Mouse (Mus musculus) neural tube, embryonic 10.5 days (tissue): ENCODE results near the gene Acot1.
A peak's percentile ranks its signal among the peaks of the same experiment; 100 is the strongest.
"Not testable (repeated sequence)": the region's sequence is repeated elsewhere in the genome, so short reads cannot be mapped to it uniquely, and the experiment has no call there.

Experiments
- DNase-seq: peaks from one replicate; pipeline ENCODE4 v3.0.0-alpha.2; 2017; ENCODE audit warnings: low spot score; ENCODE audit errors: extremely low spot score

The Acot1 gene

GRCm38 (mm10) chr12:84009171-84009965 lies at the start of gene Acot1:
TSS of gene Acot1 (plus strand) at chr12:84009490.
- DNase-seq: peak; percentile 75

GRCm38 (mm10) chr12:83965235-83965634 lies 44.1 kb upstream of the Acot1 start:
- no peak for DNase-seq

DNA sequence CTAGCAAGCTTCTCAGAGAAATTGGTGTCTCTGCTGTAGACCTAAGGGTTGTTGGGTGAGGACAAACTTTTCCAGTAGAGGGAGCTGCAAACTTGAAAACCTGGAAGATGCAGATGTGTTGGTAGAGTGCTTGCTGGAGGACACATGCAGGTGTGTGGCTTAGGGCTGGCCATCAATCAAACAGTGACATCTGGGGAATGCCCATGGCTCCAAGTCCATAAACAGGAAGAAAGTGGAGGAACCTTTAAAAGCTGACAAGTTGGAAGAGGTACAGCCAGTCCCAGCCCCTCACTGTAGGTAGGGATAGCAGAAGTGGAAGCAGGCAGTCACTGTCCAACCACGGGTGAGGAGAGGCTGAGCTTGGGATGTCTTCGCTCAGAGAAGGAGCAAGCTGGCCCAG lies 37.2 kb upstream of the Acot1 start:
- DNase-seq: peak; percentile 30

- DNase-seq: no peak
Measured at GRCm38 (mm10) chr12:83978862-83979261, 30.4 kb upstream of the Acot1 start.

DNA sequence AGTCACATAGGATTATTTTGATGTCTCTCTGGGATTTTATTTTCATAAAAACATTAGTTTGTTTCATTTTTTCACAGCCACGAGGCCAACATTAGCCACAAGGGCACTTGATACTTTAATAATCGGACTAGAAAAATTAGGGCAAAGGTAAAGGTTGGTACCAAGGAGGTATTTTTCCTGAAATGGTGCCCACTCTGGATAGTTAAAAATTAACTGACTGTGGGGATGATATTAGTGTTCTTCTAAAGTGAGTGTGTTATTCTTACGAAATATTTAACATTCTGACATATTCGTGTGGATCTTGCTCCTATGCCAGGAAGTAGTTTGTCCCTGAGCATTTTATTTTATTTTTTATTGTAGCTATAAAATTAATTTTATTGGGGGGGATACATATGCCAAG lies 27.7 kb upstream of the Acot1 start:
- DNase-seq: no peak

DNA sequence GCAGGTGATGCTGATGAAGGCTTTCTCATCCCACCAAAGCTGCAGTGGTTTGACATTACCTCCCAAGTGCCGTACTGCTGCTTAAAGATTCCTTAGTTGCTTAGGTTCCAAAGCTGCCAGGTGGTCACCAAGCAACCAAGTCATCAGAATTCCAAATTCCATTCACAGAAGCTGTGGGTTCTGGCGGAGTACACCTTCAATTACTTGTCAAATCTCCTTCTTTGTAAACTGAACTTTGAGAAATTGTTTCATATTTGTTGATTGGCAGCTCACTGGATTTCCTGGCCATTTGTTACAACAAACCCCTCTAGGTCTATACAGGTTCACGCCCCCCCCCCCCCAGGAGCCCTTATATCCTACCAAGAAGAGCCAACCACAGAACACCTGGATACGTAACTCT lies 24.5 kb upstream of the Acot1 start, which contains the start of gene Heatr4:
Heatr4 (minus strand) TSS at position 101 of the 400 bp plus-strand sequence.
- no peak for DNase-seq

- DNase-seq: no peak
Measured at GRCm38 (mm10) chr12:83987242-83987582, 22.1 kb upstream of the Acot1 start.

DNA sequence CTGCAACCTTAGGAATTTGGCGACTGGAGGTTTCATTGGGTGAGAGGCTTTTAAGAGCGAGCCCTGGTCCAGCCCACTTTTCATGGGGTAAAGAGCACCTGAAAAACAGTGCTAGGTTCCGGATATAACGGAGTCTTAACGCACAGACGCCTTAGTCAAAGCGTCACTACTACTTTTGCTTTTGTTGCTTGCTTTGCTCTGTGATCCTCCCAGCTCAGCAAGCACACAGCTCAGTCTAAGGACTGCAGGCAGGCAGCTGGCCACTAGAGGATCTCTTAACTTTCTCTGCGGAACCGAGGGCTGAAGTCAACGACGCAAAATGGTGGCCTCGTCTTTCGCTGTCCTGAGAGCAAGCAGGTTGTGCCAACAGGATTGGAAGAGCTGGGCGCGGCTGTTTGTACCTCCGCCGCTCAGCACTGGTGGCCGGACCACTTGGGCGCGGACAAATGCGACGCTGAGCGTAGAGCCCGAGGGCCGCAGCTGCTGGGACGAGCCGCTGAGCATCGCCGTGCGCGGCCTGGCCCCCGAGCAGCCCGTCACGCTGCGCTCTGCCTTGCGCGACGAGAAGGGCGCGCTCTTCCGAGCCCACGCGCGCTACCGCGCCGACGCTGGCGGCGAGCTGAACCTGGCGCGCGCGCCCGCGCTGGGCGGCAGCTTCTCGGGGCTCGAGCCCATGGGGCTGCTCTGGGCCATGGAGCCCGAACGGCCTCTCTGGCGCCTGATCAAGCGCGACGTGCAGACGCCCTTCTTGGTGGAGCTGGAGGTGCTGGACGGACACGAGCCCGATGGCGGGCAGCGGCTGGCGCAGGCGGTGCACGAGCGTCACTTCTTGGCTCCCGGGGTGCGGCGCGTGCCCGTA lies 21.5 kb upstream of the Acot1 start, which contains the start of gene Acot2:
Acot2 (plus strand) TSS at position 279 of the 859 bp plus-strand sequence.
- DNase-seq: peak; percentile 85

GRCm38 (mm10) chr12:83988483-83988882 lies 20.8 kb upstream of the Acot1 start:
- no peak for DNase-seq

- DNase-seq: no peak
Measured at GRCm38 (mm10) chr12:83989378-83989777, 19.9 kb upstream of the Acot1 start.

DNA sequence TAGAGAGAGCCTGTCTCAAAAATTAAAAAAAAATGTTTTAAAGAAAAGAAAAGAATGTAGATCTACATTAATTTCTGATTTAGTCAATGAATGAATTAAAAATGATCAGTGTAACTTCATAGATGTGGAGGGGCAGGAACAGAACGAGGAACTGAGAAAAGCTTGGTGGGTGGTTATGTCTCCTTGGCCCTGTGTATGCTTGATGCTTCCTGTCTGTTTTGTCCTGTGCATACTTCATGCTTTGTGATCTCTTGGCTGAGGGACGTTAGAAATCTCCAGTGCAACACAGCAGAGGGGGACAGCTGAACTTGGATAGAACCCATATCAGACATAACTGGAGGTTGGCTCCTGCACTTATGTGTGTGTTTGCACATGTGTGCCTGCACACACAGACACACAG lies 12.1 kb upstream of the Acot1 start:
- no peak for DNase-seq

DNA sequence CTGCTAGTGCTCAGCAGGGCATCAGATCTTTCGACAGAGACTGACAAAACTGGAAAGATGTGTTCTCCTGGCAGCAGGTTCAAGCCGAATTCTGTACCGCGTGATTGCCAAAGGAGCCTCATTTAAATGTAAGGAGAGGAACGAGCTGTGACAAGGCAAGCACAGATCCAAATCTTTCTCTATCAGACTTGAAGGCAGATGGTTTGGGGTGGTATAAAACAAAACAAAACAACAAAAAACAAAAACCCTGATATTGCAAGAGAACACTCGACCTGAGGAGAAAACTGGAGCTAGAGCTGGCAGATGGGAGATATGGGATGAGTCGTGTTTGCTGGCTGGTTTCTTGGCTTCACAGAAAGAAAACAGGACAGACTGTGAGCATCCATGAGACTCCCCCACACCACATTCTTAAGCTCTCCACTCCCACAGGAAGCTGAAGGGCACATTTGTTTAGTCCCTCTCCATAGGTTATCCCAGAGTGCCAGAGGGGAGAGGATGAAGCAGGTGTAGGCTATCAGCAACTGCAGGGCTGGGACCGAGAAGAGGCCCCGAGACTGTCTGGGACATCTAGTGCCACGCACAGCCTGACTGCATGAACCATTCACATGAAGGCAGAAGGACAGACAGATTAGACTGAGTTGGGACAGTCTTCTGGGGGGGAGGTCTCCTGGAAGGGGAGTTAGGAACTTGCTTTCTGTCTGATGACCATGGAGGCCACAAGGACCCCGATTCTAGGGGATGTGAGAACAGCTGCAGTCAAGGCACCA lies 10.8 kb upstream of the Acot1 start:
- no peak for DNase-seq

DNA sequence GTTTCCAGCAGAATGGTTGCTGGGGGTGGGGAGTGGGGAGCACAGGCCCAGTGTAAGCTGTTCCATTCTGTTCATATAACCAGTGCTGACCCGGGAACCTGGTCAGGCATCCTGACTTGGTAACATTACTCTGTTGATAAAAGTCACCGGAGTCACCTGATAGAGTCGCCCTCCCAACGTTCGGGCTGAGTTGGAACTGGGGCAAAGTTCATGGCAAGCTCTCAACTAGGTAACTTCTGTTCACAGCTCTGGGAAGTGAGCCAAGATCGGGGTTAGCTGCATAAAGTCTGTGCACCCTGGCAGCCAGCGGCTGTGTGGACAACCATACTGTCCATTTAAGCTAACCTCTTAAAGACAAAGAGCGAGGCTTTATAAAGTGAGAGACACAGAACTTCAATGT lies 10.1 kb upstream of the Acot1 start:
- not testable (repeated sequence) for DNase-seq

DNA sequence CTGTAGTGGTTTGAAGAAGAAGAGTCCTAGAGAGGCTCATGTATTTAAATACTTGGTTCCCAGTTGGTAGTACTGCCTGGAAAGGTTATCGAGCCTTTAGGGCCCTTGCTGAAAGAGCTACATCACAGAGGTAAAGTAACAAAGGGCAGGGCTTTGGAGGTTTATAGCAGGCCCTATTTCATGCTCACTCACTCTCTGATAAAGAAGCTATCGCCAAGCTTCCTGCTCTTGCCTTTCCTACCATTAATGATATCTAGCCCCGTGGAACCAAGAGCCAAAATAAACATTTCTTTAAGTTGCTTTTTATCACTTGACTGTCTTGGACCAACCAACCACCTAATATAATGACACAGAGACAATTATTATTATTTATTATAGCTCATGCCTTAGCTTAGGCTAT lies 8.9 kb upstream of the Acot1 start:
- no peak for DNase-seq

DNA sequence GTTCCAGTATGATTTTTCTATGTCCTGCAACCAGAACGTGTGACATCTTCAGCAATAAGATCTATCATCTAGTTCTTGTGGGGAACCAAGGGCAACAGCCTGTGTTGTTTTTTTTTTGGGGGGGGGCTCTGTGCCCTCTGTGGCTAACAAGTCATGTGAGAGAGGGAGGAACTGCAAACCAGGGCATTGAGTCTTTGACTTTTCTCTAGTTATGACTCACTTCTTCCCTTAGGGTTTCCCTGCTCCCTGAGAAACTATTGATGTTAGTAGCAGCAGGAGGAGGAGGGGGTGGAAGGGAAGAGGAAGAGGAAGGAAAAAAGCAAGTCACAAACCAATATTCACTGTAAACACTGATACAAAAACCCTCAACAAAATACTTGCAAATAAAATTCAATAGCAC lies 5.4 kb upstream of the Acot1 start:
- DNase-seq: no peak

GRCm38 (mm10) chr12:84008251-84008650 lies 1.0 kb upstream of the Acot1 start:
- no peak for DNase-seq

DNA sequence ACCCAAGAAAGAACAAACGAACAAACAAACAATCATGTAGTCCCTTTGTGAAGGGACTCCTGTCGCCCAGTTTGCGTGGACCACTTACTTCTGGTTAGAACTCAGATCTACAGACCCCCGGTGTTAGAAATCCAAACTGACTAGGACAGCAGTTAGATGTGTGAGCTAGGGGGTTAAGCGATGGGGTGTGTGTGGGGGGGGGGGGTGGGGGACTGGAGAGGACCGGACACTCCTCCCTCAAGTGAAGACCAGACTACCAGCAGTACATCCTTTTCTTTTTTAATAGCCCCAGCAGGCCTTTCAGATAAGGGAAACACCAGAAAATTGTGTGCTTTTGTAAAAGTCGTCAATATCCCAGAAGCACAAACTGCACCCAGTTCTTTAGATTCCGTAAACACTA lies 561 bp upstream of the Acot1 start:
- DNase-seq: no peak

DNA sequence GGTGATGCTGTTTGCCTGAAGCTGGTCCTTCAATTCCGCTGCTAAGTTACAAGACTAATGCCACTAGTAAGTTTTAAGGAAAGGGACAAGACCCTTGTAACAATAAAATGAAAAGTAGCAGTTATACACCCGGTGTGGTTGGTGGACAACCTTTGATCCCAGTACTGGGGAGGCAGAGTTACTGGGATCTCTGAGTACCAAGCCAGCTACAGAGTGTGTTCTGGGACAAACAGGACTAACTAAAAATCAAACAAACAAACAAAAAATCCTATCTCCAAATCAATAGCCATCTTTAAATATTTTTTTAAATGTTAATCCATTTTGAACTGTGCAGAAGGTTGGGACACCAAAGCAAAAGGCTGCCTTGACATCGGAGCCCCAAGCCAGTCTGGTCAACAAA lies 911 bp downstream of the Acot1 start:
- no peak for DNase-seq

DNA sequence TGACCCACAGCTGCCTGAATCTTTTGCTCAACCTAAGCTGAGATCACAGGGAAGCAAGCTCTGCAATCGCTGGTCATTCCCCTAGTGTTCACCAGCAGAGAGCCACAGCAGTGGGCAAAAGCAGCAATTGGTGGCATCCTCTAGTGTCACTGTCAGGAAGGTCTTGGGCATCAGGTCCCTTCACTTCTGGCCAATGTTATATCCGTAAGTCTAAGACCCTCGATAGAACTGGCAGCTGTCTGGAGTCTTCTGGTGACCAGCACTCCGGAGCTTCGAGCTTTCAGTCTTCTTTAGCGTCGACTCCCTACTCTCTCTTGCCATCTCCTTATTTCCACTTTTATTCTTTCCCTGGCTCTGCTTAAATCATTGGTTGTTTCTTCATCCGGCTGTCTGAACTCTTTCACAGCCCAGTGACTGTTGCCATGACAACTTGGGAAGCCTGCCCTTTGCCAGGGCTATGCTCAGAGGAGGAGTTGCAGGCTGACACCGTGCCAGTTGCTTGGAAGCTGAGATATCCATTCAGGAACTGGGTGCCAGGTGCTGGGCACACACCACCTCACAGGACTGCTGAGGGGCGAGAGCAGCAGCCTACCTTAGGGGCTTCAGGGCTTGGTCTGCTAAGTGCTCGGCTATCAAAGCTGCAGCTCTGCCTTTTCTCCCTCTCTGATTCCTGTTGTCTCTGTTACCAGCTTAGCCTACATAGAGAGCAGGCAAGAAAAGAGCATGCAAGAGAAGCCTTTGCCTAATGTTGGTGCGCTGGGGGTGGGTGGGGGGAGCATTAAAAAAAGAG lies 2.2 kb downstream of the Acot1 start:
- DNase-seq: peak; percentile 43

- no peak for DNase-seq
Measured at GRCm38 (mm10) chr12:84013130-84013529, 3.8 kb downstream of the Acot1 start.

DNA sequence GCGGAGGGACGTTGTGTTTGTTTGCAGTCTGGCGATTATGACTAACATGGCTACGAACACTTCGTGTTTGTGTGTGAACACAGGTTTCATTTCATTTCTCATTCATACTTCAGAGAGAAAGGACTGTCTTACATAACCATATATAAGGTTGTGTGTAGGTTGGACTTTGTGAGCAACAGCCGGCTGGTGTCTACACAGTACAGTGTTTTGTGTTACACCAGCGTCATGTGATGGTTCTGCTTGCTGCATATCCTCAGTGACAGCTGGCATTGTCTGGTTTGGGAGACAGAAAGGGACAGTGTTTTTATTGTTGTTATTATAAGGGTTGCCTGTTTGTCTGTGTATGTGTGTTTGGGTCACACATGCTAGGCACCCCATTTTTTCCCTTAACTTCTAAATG lies 4.4 kb downstream of the Acot1 start:
- DNase-seq: no peak
